Mouse (Mus musculus): ENCODE measurements around the gene Prpf6. TPM values are rescaled to one million over a fixed set of nuclear protein-coding genes. Genes with fewer than 3 reads are reported as not detected.

Prpf6 gene
- total and polyA plus RNA-seq, 3 experiments: 28.3 to 53.8 (median 48.1) TPM

- Histone ChIP-seq H3K79me2 (replicated peaks; ENCODE audit: control insufficient read depth, extremely low read depth, insufficient read depth, poor library complexity, severe bottlenecking) (no peaks in the 10 kb centered on the region), H3K4me3 (replicated peaks in 1 of 3; ENCODE audit: low read depth in 2 of 3, low read length in 2 of 3, poor library complexity in 1 of 3) (no peak overlapping the region), H3K9me3 (replicated peaks; ENCODE audit: low read length) (no peaks in the 10 kb centered on the region), H3K27me3 (replicated peaks) (no peaks in the 10 kb centered on the region), H3K27ac (ENCODE audit: insufficient read depth, low read depth) (no peak overlapping the region), H3K4me1 (ENCODE audit: control insufficient read depth in 1 of 2, insufficient read depth in 2 of 2) (peaks cover 1 to 7% of the 10 kb centered on the region in 2 experiments), H3K9ac (ENCODE audit: insufficient read depth, low read depth) (no peak overlapping the region), H3K36me3 (replicated peaks in 1 of 2; ENCODE audit: control insufficient read depth in 1 of 2, insufficient read depth in 1 of 2, low read length in 1 of 2) (peaks cover 48 to 62% of the 10 kb centered on the region in 2 experiments), H3K4me2 (ENCODE audit: insufficient read depth, low read depth, poor library complexity, severe bottlenecking) (no peak overlapping the region)
- dilution Hi-C loops (cut with MboI; ENCODE audit: extremely low pct_ligation_motif_present, extremely low pct_unique_long_range_greater_than_20kb, low sequenced_read_pairs) (no loop called here), in situ Hi-C loops (cut with MboI; ENCODE audit: low pct_ligation_motif_present, low pct_unique_long_range_greater_than_20kb, low sequenced_read_pairs) (no loop called here)
- no peak for TF ChIP-seq TCF12 (IDR thresholded peaks at IDR 0.05; ENCODE audit: low read depth, low read length)
- no peak for TF ChIP-seq TBP (conservative IDR thresholded peaks at IDR 0.05; ENCODE audit: low read depth, low read length)
- no peak for TF ChIP-seq ZC3H11A (IDR thresholded peaks at IDR 0.05; ENCODE audit: low read depth, low read length)
- no peak for DNase-seq (ENCODE audit: extremely low read depth)
Observed at GRCm38 (mm10) chr2:181553772-181554171, 37.9 kb upstream of the Prpf6 start.

- Histone ChIP-seq H3K79me2 (replicated peaks; ENCODE audit: control insufficient read depth, extremely low read depth, insufficient read depth, poor library complexity, severe bottlenecking) (no peaks in the 10 kb centered on the region), H3K27ac (ENCODE audit: insufficient read depth, low read depth) (no peak overlapping the region), H3K4me3 (replicated peaks in 1 of 3; ENCODE audit: low read depth in 2 of 3, low read length in 2 of 3, poor library complexity in 1 of 3) (no peak overlapping the region), H3K27me3 (replicated peaks) (no peaks in the 10 kb centered on the region), H3K9me3 (replicated peaks; ENCODE audit: low read length) (no peaks in the 10 kb centered on the region), H3K36me3 (replicated peaks in 1 of 2; ENCODE audit: control insufficient read depth in 1 of 2, insufficient read depth in 1 of 2, low read length in 1 of 2) (peaks cover 25 to 52% of the 10 kb centered on the region in 2 experiments), H3K4me1 (ENCODE audit: control insufficient read depth in 1 of 2, insufficient read depth in 2 of 2) (peaks cover 0 to 7% of the 10 kb centered on the region in 2 experiments; a peak in 2 of 4 replicates), H3K4me2 (ENCODE audit: insufficient read depth, low read depth, poor library complexity, severe bottlenecking) (no peak overlapping the region), H3K9ac (ENCODE audit: insufficient read depth, low read depth) (no peak overlapping the region)
- in situ Hi-C loops (cut with MboI; ENCODE audit: low pct_ligation_motif_present, low pct_unique_long_range_greater_than_20kb, low sequenced_read_pairs) (no loop called here), dilution Hi-C loops (cut with MboI; ENCODE audit: extremely low pct_ligation_motif_present, extremely low pct_unique_long_range_greater_than_20kb, low sequenced_read_pairs) (no loop called here)
- DNase-seq (ENCODE audit: extremely low read depth): no peak
- no peak for TF ChIP-seq CHD1 (IDR thresholded peaks at IDR 0.05; ENCODE audit: low read depth, low read length)
- TF ChIP-seq MEF2A (IDR thresholded peaks at IDR 0.05; ENCODE audit: borderline replicate concordance, low read depth, low read length): no peak
- TF ChIP-seq POLR2AphosphoS2 (IDR thresholded peaks at IDR 0.05; ENCODE audit: low read depth, low read length): no peak
- no peak for TF ChIP-seq MAZ (IDR thresholded peaks at IDR 0.05; ENCODE audit: low read depth, low read length)
- TF ChIP-seq ZNF384 (IDR thresholded peaks at IDR 0.05; ENCODE audit: low read depth, low read length): no peak
- no peak for TF ChIP-seq HCFC1 (IDR thresholded peaks at IDR 0.05; ENCODE audit: low read depth, low read length)
- TF ChIP-seq RCOR1 (conservative IDR thresholded peaks at IDR 0.05; ENCODE audit: low read depth, low read length): no peak
- no peak for TF ChIP-seq JUND (conservative IDR thresholded peaks at IDR 0.05; ENCODE audit: low read depth, low read length)
- TF ChIP-seq ELF1 (IDR thresholded peaks at IDR 0.05; ENCODE audit: low read depth, low read length): no peak
- TF ChIP-seq CHD2 (IDR thresholded peaks at IDR 0.05; ENCODE audit: low read length): no peak
- TF ChIP-seq NRF1 (IDR thresholded peaks at IDR 0.05; ENCODE audit: low read depth, low read length): no peak
- TF ChIP-seq USF2 (conservative IDR thresholded peaks at IDR 0.05; ENCODE audit: low read depth, low read length): no peak
- TF ChIP-seq MAFK (IDR thresholded peaks at IDR 0.05; ENCODE audit: insufficient replicate concordance, low read length): no peak
- no peak for TF ChIP-seq EP300 (IDR thresholded peaks at IDR 0.05; ENCODE audit: low read length)
- TF ChIP-seq NELFE (IDR thresholded peaks at IDR 0.05; ENCODE audit: low read depth, low read length): no peak
- no peak for TF ChIP-seq MXI1 (IDR thresholded peaks at IDR 0.05; ENCODE audit: low read depth, low read length)
- no peak for TF ChIP-seq TCF12 (IDR thresholded peaks at IDR 0.05; ENCODE audit: low read depth, low read length)
- TF ChIP-seq MYC (IDR thresholded peaks at IDR 0.05; ENCODE audit: low read depth, low read length): no peak
- no peak for TF ChIP-seq ZKSCAN1 (IDR thresholded peaks at IDR 0.05; ENCODE audit: borderline replicate concordance, low read depth, low read length)
- no peak for TF ChIP-seq RAD21 (IDR thresholded peaks at IDR 0.05; ENCODE audit: low read depth, low read length)
Observed at GRCm38 (mm10) chr2:181567338-181567737, 24.3 kb upstream of the Prpf6 start.
